Mouse (Mus musculus): Measurements from ENCODE around the gene Usmg5.
A peak's percentile ranks its signal among the peaks of the same experiment; 100 is the strongest.

Usmg5 gene

DNA sequence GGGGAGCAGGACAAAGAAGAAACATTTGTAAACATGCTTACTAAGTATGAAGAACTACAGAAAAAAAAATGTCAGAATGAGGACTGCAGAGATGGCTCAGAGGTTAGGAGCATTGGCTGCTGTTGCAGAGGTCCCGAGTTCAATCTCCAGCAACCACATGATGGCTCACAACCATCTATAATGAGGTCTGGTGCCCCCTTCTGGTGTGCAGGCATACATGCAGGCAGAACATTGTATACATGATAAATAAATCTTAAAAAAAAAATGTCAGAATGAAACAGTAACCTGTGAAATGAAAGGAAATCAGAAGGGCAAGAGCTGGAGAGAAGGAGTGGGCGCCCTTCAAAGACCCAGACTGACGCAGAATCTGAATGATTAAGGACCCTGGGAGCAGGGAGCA, 24.6 kb downstream of the Usmg5 start:
- no peak for DNase-seq (ENCODE audit: extremely low read depth, insufficient read length, low spot score)

DNA sequence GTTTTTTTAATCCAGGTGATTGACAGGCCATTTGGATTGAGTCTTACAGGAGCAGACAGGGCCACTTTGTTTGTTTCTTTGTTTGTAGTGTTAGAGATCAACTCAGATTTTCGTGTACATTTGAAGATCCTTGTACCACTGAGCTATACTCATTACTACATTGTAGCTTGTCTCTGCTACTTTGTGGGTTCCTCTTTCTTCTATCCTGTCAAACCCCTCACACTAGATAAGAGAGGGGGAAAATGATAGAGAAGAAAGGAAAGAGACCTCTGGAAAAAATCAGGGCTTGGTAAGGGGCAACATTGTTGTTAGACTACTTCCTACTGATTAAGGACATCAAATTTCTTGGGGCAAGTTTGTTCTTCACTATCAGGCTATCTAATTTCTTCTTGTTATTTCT, 32.8 kb downstream of the Usmg5 start:
- DNase-seq (ENCODE audit: extremely low read depth, insufficient read length, low spot score) = no peak

- DNase-seq (ENCODE audit: extremely low read depth, insufficient read length, low spot score) = no peak
These were observed 37.0 kb downstream of the Usmg5 start for GRCm38 (mm10) chr19:47053471-47053870.

DNA sequence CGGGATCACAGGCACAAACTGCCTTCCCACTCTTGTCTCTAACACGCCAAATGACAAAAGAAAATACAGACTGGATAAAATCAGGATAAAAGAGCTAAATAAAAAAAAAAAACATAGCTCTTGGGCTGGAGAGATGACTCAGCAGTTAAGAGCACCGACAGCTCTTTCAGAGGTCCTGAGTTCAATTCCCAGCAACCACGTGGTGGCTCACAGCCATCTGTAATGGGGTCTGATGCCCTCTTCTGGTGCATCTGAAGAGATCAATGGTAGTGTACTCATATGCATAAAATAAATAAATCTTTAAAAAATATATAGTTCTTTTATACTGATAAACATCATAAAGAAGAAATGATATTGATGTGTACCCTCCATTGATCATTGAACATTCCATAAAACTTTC, 37.5 kb downstream of the Usmg5 start:
- no peak for DNase-seq (ENCODE audit: extremely low read depth, insufficient read length, low spot score)

DNA sequence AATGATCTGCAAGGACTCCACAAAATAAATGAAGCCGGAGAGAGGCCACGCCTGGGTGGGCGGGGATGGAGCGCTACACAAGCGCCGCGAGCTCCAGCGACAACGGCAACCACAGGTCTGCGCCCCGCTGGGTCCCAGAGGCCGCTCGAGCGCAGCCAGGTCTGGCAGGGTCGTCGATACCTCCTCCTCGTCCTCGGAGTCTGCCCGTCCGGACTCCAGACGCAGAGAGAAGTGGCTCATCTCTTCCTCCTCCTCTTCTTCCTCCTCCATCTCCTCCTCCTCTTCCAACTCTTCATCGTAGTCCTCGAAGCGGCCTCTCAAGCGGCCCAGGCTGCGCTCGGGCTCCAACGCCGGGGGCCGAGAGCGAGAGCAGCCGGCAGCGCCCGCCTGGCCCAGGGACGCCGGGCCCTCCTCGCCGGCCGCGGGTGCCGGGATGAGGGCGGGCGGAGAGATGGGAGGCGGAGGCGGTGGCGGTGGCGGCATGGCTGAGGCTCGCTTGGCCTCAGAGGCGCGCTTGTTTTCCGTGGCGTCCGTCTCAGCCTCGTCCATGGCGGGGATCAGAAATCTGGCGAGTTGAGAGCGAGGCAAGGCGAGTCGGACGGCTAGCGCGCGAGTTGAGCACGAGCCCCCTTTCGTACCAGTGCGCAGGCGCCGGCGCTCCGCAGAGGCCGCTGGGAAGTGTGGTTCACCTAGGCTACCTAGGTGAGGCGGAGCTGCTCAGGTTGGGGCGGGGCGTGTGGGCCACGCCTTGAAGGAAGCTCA, 40.0 kb downstream of the Usmg5 start, which contains the start of gene Pcgf6:
Gene Pcgf6, minus strand, starts transcription at position 636 of the 762 bp plus-strand sequence.
- peak; percentile 74 for DNase-seq (ENCODE audit: extremely low read depth, insufficient read length, low spot score)

- no peak for DNase-seq (ENCODE audit: extremely low read depth, insufficient read length, low spot score)
These were observed 40.6 kb downstream of the Usmg5 start for GRCm38 (mm10) chr19:47049840-47050239.

DNA sequence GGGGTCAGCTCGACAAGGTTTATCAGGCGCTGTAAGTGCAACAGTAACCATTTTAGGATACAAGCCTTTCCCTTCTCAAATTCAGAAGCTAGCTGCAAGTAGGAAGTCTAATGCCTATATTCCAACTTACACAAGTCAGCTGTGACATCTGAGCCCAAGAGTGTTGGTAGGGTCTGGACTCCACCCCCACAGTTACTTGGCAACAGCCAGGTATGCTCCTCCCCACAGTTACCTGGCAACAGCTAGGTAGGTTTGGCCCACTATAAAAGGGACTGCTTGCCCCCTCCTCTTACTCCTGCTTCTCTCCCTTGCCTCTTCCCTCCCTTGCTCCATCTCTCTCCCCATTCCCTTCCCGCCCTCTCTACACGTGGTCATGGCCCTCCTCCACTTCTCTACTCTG, 41.4 kb downstream of the Usmg5 start:
- DNase-seq (ENCODE audit: extremely low read depth, insufficient read length, low spot score) = no peak

DNA sequence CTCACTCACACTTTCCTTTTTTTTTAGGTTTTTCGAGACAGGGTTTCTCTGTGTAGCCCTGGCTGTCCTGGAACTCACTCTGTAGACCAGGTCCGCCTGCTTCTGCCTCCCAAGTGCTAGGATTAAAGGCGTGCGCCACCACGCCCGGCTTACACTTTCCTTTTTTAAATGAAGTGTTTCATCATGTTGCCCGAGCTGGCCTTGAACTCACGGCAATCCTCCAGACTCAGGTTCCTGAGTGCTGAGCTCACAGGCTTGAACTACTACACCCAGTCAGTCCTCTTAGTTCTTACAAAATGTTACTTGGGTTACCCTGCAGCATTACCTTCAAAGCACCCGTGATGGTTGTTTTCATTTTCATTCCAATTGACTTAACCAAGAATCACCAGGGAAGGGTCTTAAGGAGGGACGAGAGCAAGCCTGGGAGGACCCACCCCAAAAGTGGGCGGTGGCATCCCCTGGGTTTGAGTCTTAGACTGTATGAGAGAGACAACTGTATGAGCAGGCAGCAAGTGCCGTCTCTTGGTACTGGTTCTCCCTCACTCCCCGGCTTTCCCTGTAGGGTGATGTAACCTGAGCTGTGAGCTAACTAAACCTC, 43.1 kb downstream of the Usmg5 start:
- DNase-seq (ENCODE audit: extremely low read depth, insufficient read length, low spot score) = no peak

GRCm38 (mm10) chr19:47046343-47046742, 44.1 kb downstream of the Usmg5 start:
- DNase-seq (ENCODE audit: extremely low read depth, insufficient read length, low spot score) = no peak

DNA sequence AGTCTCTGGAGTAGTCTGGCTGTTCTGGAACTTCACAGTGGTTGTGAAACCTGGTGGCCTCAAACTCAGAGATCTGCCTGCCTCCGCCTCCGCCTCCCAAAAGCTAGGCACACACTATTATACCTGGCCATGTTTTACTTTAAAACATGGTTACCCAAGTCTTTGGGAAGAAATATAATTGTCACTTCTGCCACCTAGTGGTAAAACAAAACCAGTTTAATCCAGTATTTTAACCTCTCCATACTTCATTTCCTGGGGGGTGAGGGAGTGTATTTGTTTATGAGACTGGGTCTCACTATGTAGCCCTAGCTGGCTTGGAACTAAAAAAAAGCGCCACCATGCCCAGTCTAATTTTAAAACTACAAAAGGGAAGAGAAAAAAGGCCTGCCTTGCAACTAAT, 46.8 kb downstream of the Usmg5 start:
- no peak for DNase-seq (ENCODE audit: extremely low read depth, insufficient read length, low spot score)

- peak; percentile 30 for DNase-seq (ENCODE audit: extremely low read depth, insufficient read length, low spot score)
These were observed 49.5 kb downstream of the Usmg5 start for GRCm38 (mm10) chr19:47040720-47041473.

GRCm38 (mm10) chr19:47036596-47036995, 53.9 kb downstream of the Usmg5 start:
- DNase-seq (ENCODE audit: extremely low read depth, insufficient read length, low spot score) = no peak

DNA sequence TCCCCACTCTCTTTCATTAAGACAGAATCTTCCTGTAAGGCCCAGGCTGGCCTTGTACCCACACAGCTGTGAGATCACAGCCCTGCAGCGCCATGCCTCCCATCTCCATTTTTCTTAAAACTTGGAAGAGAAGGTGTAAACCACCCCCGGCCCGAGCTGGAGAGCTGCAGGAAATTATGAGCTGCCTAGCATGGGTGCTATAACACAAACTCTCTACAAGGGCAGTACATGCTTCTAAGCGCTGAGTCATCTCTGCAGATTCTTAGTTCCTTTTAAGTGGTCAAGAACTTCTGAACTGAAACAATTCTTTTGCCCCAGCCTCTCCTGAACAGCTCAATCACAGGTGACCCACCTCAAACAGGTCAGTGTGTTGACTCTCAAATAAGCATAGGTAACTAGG, 55.5 kb downstream of the Usmg5 start:
- no peak for DNase-seq (ENCODE audit: extremely low read depth, insufficient read length, low spot score)
